Mouse (Mus musculus) adrenal gland, postnatal 14 days (tissue): Measurements from ENCODE around the gene Adrm1. TPM values are rescaled to one million over a fixed set of nuclear protein-coding genes. Genes with fewer than 3 reads are reported as not detected.
A peak's percentile ranks its signal among the peaks of the same experiment; 100 is the strongest.

ENCODE experiments used
- DNase-seq: peaks from one replicate; pipeline ENCODE4 v3.0.0; 2021; ENCODE audit warnings: mixed read lengths
- microRNA-seq, 2 experiments: library from miRNA; unstranded; fragments of <30 nt; microRNA quantifications; one replicate each; pipeline ENCODE4 v1.2.0; 2021
- total RNA-seq: library from RNA; stranded (reverse); gene quantifications from 2 replicates; pipeline ENCODE4 v1.2.3, GENCODE M21; 2021

The Adrm1 gene
- total RNA-seq, 1 experiment from 2014 or later: 126 TPM

- no peak for DNase-seq
Observed at GRCm38 (mm10) chr2:180218241-180218640, 47.0 kb downstream of the Adrm1 start.

- DNase-seq: peak; percentile 73
Observed at GRCm38 (mm10) chr2:180218677-180219076, 47.4 kb downstream of the Adrm1 start.

DNA sequence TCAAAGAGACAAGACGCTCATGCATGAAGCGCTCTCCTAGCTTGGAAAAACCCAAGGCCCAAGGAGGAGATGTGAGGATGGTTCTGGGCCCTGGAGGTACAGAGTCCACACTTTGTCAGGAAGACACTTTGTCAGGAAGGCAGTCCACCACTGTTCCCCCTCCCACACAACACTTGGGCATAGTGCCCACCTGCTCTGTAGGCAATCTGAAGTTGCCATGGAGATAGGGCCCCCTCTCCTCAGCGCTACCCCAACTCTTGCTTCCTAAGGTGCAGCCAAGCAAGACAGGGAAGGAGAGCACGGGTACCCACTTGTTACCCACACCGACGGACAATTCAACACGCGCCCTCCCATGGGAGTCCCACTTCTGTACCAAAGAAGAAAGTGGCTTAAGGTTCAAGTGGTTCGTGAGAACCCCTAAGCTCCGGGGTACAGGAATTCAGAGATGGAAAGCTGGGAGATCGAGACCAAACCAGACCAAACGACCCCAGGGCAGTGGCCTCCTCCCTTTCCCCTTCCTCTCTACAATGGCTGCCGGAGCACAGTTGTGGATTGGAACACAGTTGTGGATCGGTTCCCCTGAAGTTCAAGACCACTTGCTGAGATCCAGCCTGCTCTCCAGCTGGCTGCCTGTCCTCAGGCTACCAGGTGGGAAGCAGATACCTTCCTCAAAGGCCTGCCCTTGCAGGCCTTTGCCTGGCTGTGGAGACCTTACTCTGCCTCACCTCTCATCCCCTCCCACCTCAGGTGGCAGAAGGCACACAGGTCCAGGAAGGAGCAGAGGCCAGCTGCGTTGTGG, 48.1 kb downstream of the Adrm1 start:
- DNase-seq: no peak

GRCm38 (mm10) chr2:180220165-180220564, 48.9 kb downstream of the Adrm1 start:
- DNase-seq: no peak

- no peak for DNase-seq
Observed at GRCm38 (mm10) chr2:180221051-180221450, 49.8 kb downstream of the Adrm1 start.

GRCm38 (mm10) chr2:180222250-180222649, 51.0 kb downstream of the Adrm1 start:
- DNase-seq: peak; percentile 50

DNA sequence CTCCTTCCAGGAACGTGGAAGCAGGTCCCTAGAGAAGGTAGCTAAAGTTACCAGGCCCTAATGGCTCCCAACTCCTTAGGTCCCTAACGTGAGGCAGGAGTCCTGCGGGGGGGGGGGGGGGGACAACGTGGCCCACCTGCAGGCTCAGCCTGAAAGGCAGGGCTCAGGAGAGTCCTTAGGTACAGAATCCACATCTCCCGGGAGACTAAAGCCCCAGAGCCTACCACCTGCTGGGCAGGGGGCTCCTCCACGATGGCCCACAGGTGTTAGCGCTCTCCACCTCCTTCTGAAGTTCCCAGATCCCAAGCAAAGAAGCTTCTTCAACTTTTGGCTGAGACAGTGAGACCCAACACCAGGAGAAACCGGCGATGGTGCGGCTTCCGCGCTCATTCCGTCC, 53.4 kb downstream of the Adrm1 start:
- DNase-seq: no peak

DNA sequence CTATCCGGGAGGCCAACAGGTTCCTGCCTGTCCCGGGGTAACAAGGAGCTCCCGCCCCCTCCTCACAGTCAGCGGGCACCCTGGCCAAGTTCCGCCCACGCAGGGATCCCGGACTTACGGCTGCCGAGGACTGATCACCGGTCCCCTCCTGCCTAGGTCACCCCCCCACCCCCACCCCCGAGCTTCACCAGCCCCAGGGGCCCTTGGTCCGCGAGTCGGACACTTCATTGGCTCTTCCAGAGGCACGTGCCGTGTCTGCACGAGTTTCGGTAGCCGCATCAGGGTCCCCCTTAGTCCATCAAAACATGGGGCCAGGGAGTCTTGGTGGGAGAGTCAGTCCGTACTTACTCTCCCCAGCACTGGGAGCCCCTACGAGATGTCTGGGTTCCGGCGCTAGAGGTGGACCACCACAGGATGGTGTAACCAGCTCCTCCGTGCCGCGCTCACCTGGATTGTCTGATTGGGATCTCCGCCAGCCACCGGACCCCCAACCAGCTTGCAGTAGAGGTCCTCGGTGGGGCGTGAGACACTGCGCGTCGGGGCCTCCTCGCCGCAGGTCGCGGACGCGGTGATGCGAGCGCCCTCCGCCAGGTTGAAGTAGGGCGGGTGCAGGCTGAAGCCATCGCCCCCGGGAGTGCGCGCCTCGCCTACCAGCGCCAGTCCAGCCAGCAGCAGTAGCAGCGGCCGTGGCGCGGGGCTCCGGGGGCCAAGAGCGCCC, 53.9 kb downstream of the Adrm1 start:
- DNase-seq: peak; percentile 58

Small RNA genes within 50 kb of the gene (microRNA-seq; reads per million reads assigned to microRNA genes)
- 0 reads per million in 2 experiments for gene Mir7005

Other genes starting within 250 kb of the Adrm1 start
- gene Taf4, start 194.8 kb upstream of the Adrm1 start, total RNA-seq: 20.7 and 21.6 TPM in 2 replicates
- gene Lsm14b, start 146.5 kb upstream of the Adrm1 start, total RNA-seq: 36.0 and 36.8 TPM in 2 replicates
- gene Psma7, start 129.1 kb upstream of the Adrm1 start, total RNA-seq: 225 and 229 TPM in 2 replicates
- gene Ss18l1, start 129.0 kb upstream of the Adrm1 start, total RNA-seq: 7.0 and 7.5 TPM in 2 replicates
- 14.6 and 17.9 TPM in 2 replicates for gene Mtg2, start 100.9 kb upstream of the Adrm1 start, total RNA-seq
- 0.41 TPM in 1 of 2 replicates, not detected in the other for gene Hrh3, start 67.0 kb upstream of the Adrm1 start, total RNA-seq
- 36.1 and 36.2 TPM in 2 replicates for gene Osbpl2, start 52.2 kb upstream of the Adrm1 start, total RNA-seq
- gene Lama5, start 54.4 kb downstream of the Adrm1 start, total RNA-seq: 48.7 and 55.1 TPM in 2 replicates
- 787 and 921 TPM in 2 replicates for gene Rps21, start 85.9 kb downstream of the Adrm1 start, total RNA-seq
- gene Cables2, start 102.0 kb downstream of the Adrm1 start, total RNA-seq: 17.8 and 18.4 TPM in 2 replicates
- not detected in 2 replicates for gene Rbbp8nl, start 118.4 kb downstream of the Adrm1 start, total RNA-seq
- 0.15 and 0.26 TPM in 2 replicates for gene Gata5, start 163.2 kb downstream of the Adrm1 start, total RNA-seq